Mouse (Mus musculus): ENCODE measurements around the gene Dntt. TPM values are rescaled to one million over a fixed set of nuclear protein-coding genes. Genes with fewer than 3 reads are reported as not detected.
A peak's percentile ranks its signal among the peaks of the same experiment; 100 is the strongest.

Dntt gene
- polyA plus RNA-seq, 1 experiment from 2014 or later: 0.17 TPM

- H3K9ac ChIP-seq (ENCODE audit: low read depth, low read length): no peak overlapping the region
- no peak for TF ChIP-seq CTCF (IDR thresholded peaks at IDR 0.05; ENCODE audit: low read depth)
These were observed 37.4 kb upstream of the Dntt start for GRCm38 (mm10) chr19:40991626-40992025.

DNA sequence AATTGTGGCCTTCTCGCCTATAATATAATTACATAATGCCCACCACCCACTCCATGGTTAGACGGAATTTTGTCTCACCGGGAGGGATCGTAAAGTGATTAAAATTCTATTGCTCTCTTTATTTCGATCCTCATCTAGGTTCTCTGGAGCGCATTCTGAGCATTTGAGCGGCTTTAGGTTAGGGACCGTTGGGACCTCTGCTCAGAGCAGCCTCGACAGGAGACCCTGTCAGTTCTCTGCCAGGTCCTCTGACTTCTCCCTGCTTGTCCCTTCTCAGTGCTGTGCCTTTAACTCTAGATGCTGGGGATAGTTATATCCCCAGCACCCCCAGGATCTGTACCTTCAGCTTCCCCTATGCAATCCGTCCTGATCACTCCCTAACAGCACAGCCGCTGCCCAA, 37.0 kb upstream of the Dntt start:
- peak overlapping the region; percentile 14; the same call in 1 of the 2 replicates for H3K4me3 ChIP-seq (replicated peaks; ENCODE audit: low read depth, low read length)
- H3K36me3 ChIP-seq (ENCODE audit: insufficient read depth, low read length): no peaks in the 10 kb centered on the region
- no peak for TF ChIP-seq CTCF (IDR thresholded peaks at IDR 0.05; ENCODE audit: low read depth)
- no peak for DNase-seq (ENCODE audit: low spot score)
- no peaks in the 10 kb centered on the region for H3K27me3 ChIP-seq (ENCODE audit: insufficient read depth, low read length)
- H3K9me3 ChIP-seq (replicated peaks; ENCODE audit: low read length): no peaks in the 10 kb centered on the region
- H3K27ac ChIP-seq: no peak overlapping the region
- WGBS: 37% methylated on average over 11 of the region's 11 CpGs
- H3K4me1 ChIP-seq (replicated peaks; ENCODE audit: insufficient read depth, low read length): peaks cover 4% of the 10 kb centered on the region; the same call in 1 of the 2 replicates
- no peak overlapping the region for H3K9ac ChIP-seq (ENCODE audit: low read depth, low read length)
- peak overlapping the region; percentile 46 for H3K4me2 ChIP-seq (ENCODE audit: low read length)
- ATAC-seq (replicated peaks; ENCODE audit: low FRiP score, low read depth): no peak

More at GRCm38 (mm10) chr19:40991626-40992025, 37.4 kb upstream of the Dntt start:
- H3K9me3 ChIP-seq (replicated peaks; ENCODE audit: low read length): no peaks in the 10 kb centered on the region
- ATAC-seq (replicated peaks; ENCODE audit: low FRiP score, low read depth) (no peak), DNase-seq (ENCODE audit: low spot score) (no peak)
- H3K27me3 ChIP-seq (ENCODE audit: insufficient read depth, low read length): no peaks in the 10 kb centered on the region
- peaks cover 4% of the 10 kb centered on the region; the same call in 1 of the 2 replicates for H3K4me1 ChIP-seq (replicated peaks; ENCODE audit: insufficient read depth, low read length)
- peak overlapping the region; percentile 14; the same call in 1 of the 2 replicates for H3K4me3 ChIP-seq (replicated peaks; ENCODE audit: low read depth, low read length)
- WGBS: 53% methylated on average over 7 of the region's 7 CpGs
- H3K36me3 ChIP-seq (ENCODE audit: insufficient read depth, low read length): no peaks in the 10 kb centered on the region
- H3K4me2 ChIP-seq (ENCODE audit: low read length): peak overlapping the region; percentile 46; the same call in 1 of the 2 replicates
- no peak overlapping the region for H3K27ac ChIP-seq

GRCm38 (mm10) chr19:40992517-40993044, 36.5 kb upstream of the Dntt start:
- ATAC-seq (replicated peaks; ENCODE audit: low FRiP score, low read depth) (no peak), DNase-seq (ENCODE audit: low spot score) (no peak)
- Histone ChIP-seq H3K9me3 (replicated peaks; ENCODE audit: low read length) (no peaks in the 10 kb centered on the region), H3K4me1 (replicated peaks; ENCODE audit: insufficient read depth, low read length) (peaks cover 4% of the 10 kb centered on the region; the same call in 1 of the 2 replicates), H3K27ac (no peak overlapping the region), H3K9ac (ENCODE audit: low read depth, low read length) (no peak overlapping the region), H3K4me3 (replicated peaks; ENCODE audit: low read depth, low read length) (peak overlapping the region; percentile 14; the same call in 1 of the 2 replicates), H3K36me3 (ENCODE audit: insufficient read depth, low read length) (no peaks in the 10 kb centered on the region), H3K27me3 (ENCODE audit: insufficient read depth, low read length) (no peaks in the 10 kb centered on the region), H3K4me2 (ENCODE audit: low read length) (peak overlapping the region; percentile 46)
- WGBS: 46% methylated on average over 7 of the region's 8 CpGs
- TF ChIP-seq CTCF (IDR thresholded peaks at IDR 0.05; ENCODE audit: low read depth): no peak

- no peaks in the 10 kb centered on the region for H3K36me3 ChIP-seq (ENCODE audit: insufficient read depth, low read length)
- no peak for TF ChIP-seq CTCF (IDR thresholded peaks at IDR 0.05; ENCODE audit: low read depth)
- peak overlapping the region; percentile 46 for H3K4me2 ChIP-seq (ENCODE audit: low read length)
- H3K9me3 ChIP-seq (replicated peaks; ENCODE audit: low read length): no peaks in the 10 kb centered on the region
- H3K27ac ChIP-seq: peak overlapping the region; percentile 73
- H3K4me1 ChIP-seq (replicated peaks; ENCODE audit: insufficient read depth, low read length): peaks cover 4% of the 10 kb centered on the region; the same call in 1 of the 2 replicates
- H3K4me3 ChIP-seq (replicated peaks; ENCODE audit: low read depth, low read length): peak overlapping the region; percentile 11; the same call in 1 of the 2 replicates
- no peak for DNase-seq (ENCODE audit: low spot score)
- 52% methylated on average over 5 of the region's 5 CpGs for whole genome bisulfite sequencing
- H3K27me3 ChIP-seq (ENCODE audit: insufficient read depth, low read length): no peaks in the 10 kb centered on the region
- no peak overlapping the region for H3K9ac ChIP-seq (ENCODE audit: low read depth, low read length)
- ATAC-seq (replicated peaks; ENCODE audit: low FRiP score, low read depth): no peak
These were observed 35.7 kb upstream of the Dntt start for GRCm38 (mm10) chr19:40993356-40993755.

- H3K27ac ChIP-seq: peak within 1 kb of the TSS; percentile 73
These were observed 35.0 kb upstream of the Dntt start, which contains the start of gene Blnk for GRCm38 (mm10) chr19:40994057-40994585. TSS of gene Blnk (minus strand) at chr19:40994535.

DNA sequence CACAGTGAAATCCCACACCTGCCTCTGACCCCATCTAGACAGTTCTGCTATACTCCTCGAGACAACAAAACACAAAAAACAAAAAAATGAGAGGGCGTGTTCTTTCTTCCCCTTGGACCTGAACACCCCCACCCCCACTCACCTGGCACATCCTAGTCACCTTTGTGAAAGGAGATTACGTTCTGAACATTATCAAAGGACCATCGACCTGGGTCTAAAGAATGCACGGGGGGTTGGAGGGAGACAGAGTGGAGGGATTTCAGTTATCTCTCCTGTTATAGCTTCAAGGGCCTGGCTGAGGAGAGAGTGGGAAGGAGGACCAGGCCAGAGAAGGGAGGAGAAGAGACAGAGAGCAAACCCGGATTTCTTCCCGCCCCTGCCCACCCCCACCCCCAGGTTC, 34.2 kb upstream of the Dntt start:
- Histone ChIP-seq H3K27me3 (ENCODE audit: insufficient read depth, low read length) (no peaks in the 10 kb centered on the region), H3K4me3 (replicated peaks; ENCODE audit: low read depth, low read length) (no peak overlapping the region), H3K36me3 (ENCODE audit: insufficient read depth, low read length) (no peaks in the 10 kb centered on the region), H3K27ac (peak overlapping the region; percentile 73), H3K4me2 (ENCODE audit: low read length) (no peak overlapping the region), H3K9ac (ENCODE audit: low read depth, low read length) (no peak overlapping the region), H3K9me3 (replicated peaks; ENCODE audit: low read length) (no peaks in the 10 kb centered on the region), H3K4me1 (replicated peaks; ENCODE audit: insufficient read depth, low read length) (peaks cover 4% of the 10 kb centered on the region; the same call in 1 of the 2 replicates)
- DNase-seq (ENCODE audit: low spot score): no peak
- TF ChIP-seq CTCF (IDR thresholded peaks at IDR 0.05; ENCODE audit: low read depth): no peak
- 39% methylated on average over 7 of the region's 7 CpGs for WGBS
- ATAC-seq (replicated peaks; ENCODE audit: low FRiP score, low read depth): no peak

More at GRCm38 (mm10) chr19:40994057-40994585, 35.0 kb upstream of the Dntt start, which contains the start of gene Blnk:
- Histone ChIP-seq H3K4me1 (replicated peaks; ENCODE audit: insufficient read depth, low read length) (peaks cover 4% of the 10 kb centered on the region; the same call in 1 of the 2 replicates), H3K36me3 (ENCODE audit: insufficient read depth, low read length) (no peaks in the 10 kb centered on the region), H3K9me3 (replicated peaks; ENCODE audit: low read length) (no peaks in the 10 kb centered on the region), H3K4me3 (replicated peaks; ENCODE audit: low read depth, low read length) (peak within 1 kb of the TSS; percentile 11), H3K4me2 (ENCODE audit: low read length) (peak within 1 kb of the TSS; percentile 46), H3K9ac (ENCODE audit: low read depth, low read length) (no peak within 1 kb of the TSS), H3K27me3 (ENCODE audit: insufficient read depth, low read length) (no peaks in the 10 kb centered on the region)
- DNase-seq (ENCODE audit: low spot score) (peak; percentile 82), ATAC-seq (replicated peaks; ENCODE audit: low FRiP score, low read depth) (peak; percentile 84)
- 13% methylated on average over 8 of the region's 8 CpGs for WGBS
- no peak for TF ChIP-seq CTCF (IDR thresholded peaks at IDR 0.05; ENCODE audit: low read depth)
